Mouse (Mus musculus): ENCODE results near the gene Cox4i1. TPM values are rescaled to one million over a fixed set of nuclear protein-coding genes. Genes with fewer than 3 reads are reported as not detected.

Gene Cox4i1
- 1,000 to 10,000 TPM; 1,012 to 1,017 TPM for total RNA-seq (2021)

DNA sequence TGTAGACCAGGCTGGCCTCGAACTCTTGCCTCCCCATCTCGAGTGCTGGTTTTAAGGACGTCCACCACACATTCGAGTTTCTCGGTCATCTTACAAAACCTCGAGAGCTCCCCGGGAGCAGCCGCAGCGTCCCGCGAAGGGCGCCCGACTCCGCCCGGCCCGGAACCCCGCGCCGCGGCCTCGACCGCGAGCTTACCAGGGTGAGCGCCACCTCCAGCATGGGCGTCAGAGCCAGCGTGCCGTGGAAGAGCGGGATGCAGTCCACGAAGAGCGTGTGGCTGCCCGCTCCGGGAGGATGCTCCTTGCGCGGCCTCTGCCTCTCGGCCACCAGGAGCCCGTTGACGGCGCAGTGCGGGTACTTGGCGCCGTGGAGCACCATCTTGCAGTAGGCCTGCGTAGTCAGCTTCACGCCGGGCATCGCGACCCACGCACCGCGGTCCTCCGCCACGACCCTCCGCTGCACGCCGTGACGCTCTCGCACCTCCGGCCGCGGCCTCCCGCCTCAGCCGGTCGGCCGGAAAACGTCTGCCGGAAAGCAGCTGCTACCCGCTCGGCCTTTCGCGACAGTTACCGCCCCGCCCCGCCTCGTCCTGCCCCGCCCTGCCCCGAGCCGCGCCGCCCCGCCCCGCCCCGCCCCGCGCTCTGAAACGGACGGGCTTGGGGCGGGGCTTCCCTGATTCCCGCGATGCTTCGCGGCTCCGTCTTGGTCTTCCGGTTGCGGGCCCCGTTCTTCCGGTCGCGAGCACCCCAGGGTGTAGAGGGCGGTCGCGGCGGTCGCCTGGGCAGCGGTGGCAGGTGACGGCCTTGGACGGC, at the start of gene Cox4i1, which contains the start of gene Gm27021:
Gene Cox4i1, plus strand, starts transcription at position 662 of the 813 bp plus-strand sequence.
Gene Gm27021, minus strand, starts transcription at position 519 of the 813 bp plus-strand sequence.
- intact Hi-C loops (cut with DNase I): no loop called here
- DNase-seq (ENCODE audit: extremely low spot score in 1 of 2, low spot score in 2 of 2): peak; percentile 85 to 97

DNA sequence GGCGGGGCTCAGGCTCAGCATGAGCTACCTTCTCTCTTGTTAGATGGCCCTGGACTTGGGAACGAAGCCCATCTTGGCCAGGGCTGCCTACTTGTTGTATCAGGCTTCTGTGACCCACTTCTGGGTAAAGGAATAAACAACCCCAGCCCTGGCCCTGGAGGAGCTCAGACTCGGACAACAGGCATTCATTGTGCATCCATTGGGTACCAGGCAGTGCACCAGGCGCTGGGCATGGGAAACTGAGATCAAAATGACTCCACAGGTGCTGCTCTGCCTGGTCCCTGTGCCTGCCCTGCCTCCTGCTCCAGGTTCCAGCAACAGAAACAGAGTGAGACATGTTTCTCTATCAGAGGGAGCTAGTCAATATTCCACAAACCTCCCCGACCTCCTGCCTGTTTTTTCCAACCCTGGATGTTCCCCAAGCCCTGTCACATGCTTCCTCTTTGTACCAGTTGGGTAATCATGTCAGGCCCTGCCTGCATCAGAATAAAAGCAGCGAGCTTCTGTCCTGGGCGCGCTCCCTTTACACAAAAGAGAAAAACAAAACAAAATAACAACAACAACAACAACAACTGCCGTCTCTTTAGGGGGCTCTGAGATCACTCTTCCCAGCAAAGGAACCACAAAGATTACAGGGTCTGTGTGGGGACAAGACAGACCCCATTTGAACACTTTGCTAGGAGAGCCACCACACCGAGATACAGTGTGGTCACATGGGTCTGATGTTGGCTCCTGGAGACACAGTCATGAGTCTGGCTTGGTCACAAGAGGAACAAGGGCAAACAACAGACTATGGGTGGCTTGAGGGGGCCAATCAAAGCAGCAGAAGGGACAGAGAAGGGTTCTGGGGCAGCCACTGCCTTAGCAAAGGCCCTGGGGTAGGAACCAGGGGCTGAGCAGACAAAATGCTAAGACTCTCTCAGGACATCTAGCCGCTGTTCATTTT, 48.5 kb upstream of the Cox4i1 start:
- intact Hi-C loops (cut with DNase I): no loop called here
- DNase-seq (ENCODE audit: extremely low spot score in 1 of 2, low spot score in 2 of 2): no peak

DNA sequence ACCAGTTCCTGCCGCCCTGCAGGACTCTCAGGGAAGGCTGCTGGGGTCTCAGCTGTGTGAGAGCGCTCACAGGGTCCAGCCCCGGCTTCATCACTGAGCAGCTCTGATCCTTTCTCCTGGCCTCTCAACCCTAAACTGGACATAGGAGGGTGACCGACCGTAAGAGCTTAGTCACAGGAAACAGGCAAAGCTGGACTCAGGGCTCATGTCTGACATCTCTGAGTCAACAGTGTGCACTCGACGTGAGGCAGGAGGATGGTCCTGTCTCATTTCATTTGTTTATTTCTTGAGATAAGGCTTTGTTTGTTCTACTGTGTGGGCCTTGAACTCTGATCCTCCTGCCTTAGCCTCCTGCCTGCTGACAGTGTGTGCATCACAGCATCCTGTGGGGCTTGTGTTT, 47.6 kb upstream of the Cox4i1 start:
- intact Hi-C loops (cut with DNase I): no loop called here
- DNase-seq (ENCODE audit: extremely low spot score in 1 of 2, low spot score in 2 of 2): no peak

DNA sequence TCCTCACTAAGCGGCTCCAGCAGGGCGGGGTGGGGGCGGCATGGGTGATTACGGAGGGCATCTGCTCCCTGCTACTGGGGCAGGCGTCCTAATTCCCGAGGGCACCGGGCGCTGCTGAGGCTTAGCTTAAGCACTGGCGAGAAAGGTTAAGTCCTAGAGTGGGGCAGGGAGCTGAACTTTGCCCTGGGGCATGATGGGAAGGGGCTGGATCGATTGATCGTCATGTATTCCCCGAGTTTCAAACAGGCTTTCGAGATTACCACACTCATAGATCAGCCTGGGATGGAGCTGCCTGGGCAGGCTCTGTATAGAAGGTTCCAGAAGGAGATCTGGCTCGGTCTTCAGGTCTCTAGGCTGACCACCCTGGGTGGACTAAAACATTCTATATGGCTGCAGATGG, 45.9 kb upstream of the Cox4i1 start:
- intact Hi-C loops (cut with DNase I): no loop called here
- DNase-seq (ENCODE audit: extremely low spot score in 1 of 2, low spot score in 2 of 2): no peak

DNA sequence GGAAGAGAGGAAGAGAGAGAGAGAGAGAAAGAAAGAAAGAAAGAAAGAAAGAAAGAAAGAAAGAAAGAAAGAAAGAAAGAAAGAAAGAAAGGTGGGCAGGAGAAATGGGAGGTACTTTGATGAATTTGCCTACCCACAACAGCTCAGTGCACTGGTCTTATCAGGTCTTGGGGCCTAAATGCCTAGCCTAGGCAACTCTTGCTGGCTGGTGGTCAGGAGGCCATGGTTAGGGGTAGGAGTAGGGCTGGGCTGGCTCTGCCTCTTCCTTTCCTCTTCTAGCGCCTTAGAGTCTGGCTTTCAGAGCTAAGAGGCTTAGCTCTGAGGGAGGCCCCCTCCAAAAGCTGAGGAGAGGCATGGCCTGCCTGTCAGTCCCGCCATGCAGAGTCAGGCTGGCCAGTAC, 44.4 kb upstream of the Cox4i1 start:
- no peak for DNase-seq (ENCODE audit: extremely low spot score in 1 of 2, low spot score in 2 of 2)
- intact Hi-C loops (cut with DNase I): no loop called here

DNA sequence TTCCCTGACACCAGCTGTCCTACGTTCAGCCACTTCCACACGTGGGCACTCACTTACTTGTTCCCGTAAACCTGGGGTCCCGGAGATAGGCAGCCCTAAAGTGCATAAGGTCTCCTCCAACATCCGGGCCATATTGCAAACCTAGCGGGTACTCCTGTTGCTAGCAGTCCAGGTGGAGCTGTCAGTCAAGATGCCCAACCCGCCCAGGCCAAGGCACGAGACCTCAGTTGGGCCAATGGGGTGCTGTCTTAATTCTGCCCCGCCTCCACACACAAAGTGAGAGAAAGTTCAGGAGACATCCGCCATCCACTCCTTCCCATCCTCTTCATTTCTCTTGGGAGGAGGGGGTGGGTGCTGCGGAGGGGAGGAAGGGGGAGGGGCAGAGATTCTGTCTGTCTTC, 41.6 kb upstream of the Cox4i1 start:
- intact Hi-C loops (cut with DNase I): no loop called here
- no peak for DNase-seq (ENCODE audit: extremely low spot score in 1 of 2, low spot score in 2 of 2)

DNA sequence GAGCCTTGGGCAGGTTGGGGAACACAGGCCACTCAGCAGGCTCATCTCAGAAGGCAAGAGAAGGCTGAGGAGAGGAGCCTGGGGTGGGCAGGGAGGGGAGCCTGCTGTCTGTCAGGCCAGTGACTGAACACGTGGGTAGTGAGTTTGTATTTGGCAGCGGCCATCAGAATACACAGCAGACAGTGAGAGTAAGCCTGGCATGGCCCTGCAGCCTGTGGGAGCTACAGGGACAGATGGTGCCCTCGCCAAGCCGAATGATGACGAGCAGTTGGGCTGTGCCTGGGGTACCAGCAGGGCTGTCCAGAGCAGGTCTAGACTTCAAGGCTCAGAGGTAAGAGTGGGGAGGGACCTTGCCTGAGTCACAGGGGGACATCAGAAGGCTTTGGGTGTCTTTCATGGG, 40.7 kb upstream of the Cox4i1 start:
- intact Hi-C loops (cut with DNase I): no loop called here
- no peak for DNase-seq (ENCODE audit: extremely low spot score in 1 of 2, low spot score in 2 of 2)

DNA sequence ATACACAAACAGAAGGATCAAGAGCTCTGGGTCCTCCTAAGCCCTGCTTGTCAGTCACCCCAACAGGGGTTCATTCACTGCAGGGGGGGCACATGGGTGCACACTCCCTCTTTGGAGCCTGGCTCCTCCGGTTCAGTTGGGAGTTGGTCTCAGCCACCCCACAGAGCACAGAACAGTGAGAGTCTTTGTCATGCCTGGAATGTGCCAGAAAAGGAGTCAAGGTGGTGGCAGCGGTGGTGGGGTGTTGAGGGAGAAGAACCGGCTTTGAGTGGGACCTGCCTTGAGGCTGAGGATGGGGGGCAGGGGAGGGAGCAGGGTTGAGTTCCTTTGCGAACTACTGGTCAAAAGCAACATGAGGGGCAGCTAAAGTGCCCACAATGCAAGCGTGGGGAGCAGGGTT, 38.0 kb upstream of the Cox4i1 start:
- DNase-seq (ENCODE audit: extremely low spot score in 1 of 2, low spot score in 2 of 2): no peak
- intact Hi-C loops (cut with DNase I): no loop called here

DNA sequence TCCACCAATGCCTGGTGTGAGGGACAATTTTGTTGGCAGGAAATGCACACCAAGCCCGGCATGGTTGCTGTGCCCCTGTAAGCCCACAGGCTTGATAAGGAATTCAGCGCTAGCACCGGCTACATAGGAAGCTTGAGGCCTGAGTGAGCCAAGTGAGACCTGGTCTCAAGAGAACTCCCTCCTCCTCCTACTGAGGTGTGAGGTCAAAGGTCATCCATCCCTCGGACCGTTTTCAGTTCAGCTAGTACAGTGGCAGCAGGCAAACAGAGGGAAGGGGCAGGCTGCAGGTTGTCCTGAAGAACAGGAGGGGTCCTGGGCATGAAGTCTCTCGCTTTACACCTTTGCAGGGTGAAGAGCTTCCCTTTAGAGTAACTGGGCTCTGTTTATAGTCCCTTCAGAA, 37.2 kb upstream of the Cox4i1 start:
- intact Hi-C loops (cut with DNase I): no loop called here
- no peak for DNase-seq (ENCODE audit: extremely low spot score in 1 of 2, low spot score in 2 of 2)

DNA sequence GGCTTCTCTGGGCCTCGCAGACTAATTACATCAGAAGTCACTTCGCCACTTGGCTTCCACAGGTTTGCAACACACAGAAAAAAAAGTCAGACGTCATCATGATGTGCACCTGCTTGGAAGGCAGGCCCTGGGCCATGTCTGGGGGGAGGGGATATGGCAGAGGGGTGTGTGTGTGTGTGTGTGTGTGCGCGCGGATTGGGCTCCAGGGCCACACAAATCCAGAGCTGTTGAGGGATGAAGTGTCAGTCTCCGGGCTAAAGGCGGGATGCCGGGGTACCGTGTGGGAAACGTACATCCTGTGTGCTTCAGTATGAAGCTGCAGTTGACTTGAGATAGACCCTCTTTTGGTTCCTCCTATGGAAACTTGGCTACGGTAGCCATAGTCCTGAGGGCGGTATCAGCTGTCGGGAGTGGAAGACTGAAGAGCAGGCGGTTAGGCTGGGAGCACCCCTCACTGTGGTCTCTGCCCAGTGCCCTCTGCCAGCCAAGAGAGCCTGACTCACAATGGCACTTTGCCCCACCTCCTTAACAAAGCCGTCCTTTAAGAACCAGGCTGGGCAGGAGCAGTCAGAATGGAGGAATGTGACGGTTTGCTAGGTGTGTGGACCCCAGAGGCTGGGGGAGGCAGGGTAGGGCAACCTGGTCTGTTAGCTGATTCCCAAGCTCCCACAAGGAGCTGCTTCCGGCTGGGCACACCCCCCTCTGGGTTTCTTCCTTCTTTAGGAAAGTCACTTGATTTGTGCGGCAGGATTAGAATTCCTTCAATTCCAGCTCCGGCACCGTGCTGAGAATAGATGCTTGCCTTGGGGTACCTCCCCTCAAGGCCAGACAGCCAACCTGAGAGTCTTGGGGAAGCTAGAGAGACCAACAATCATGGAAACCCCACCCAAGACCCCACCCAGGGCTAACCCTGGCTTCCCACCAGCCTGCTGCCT, 36.3 kb upstream of the Cox4i1 start:
- no peak for DNase-seq (ENCODE audit: extremely low spot score in 1 of 2, low spot score in 2 of 2)
- intact Hi-C loops (cut with DNase I): no loop called here

DNA sequence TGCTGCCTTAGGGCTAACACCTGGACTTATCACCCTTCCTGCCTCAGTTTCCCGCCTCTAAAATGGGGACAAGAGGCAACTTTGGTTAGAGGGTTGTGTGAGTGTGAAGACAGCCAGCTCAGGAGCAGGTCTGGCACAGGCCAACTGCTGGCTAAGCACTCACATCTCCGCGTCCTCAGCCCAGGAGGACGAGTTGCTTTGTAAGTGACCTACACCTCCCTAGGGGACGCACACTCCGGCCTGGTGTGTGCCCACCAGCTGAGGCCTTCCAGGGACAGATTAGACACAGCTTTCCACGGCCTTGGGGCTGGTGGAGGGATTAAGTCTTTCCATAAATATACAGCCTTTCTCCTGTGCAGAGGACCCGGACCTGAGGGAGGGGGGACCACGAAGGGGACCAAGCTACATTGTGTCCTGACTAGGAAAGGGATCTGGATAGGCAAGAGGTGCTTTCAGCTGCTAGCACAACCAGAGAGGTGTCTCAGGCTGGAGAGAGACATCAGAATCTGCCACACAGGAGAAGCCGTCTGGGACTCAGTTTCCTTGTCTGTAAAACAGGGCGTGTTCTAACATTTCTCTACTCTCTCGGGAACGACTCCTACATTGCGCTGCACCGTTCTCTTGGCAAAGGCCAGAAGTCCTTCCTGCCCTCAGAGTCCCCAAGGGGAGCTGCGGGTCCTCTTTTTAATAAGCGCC, 34.9 kb upstream of the Cox4i1 start:
- DNase-seq (ENCODE audit: extremely low spot score in 1 of 2, low spot score in 2 of 2): no peak
- intact Hi-C loops (cut with DNase I): no loop called here

DNA sequence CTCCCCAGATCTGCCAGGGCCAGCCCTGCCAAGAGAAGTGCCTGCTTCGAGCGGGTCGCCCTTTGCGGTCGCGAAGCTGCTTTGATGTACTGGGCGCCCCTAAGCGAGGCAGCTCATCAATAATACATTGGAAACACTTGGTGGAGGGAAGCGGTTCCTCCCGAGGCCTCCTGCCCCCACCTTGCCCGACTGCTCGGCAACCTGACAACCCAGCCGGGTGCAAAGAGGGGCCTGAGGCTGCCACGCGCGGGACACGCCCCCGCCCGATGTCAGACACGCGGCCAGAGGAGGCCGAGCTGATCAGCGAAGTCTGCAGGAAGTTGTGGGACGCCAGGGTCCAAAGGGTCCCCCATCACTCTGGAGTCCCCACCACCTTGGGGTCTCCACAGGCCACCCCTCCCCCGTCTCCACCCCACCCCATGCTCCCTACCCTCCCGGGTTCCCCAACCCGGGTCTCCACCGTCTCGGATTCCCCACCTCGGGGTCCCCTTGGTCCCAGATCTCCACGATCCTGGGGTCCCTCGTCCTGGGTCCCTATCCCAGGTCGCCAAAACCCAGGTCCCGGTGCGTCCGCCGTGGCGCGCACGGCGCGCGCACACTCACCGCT, 34.3 kb upstream of the Cox4i1 start:
- intact Hi-C loops (cut with DNase I): no loop called here
- DNase-seq (ENCODE audit: extremely low spot score in 1 of 2, low spot score in 2 of 2): peak in 1 of 2 experiments; percentile 61

DNA sequence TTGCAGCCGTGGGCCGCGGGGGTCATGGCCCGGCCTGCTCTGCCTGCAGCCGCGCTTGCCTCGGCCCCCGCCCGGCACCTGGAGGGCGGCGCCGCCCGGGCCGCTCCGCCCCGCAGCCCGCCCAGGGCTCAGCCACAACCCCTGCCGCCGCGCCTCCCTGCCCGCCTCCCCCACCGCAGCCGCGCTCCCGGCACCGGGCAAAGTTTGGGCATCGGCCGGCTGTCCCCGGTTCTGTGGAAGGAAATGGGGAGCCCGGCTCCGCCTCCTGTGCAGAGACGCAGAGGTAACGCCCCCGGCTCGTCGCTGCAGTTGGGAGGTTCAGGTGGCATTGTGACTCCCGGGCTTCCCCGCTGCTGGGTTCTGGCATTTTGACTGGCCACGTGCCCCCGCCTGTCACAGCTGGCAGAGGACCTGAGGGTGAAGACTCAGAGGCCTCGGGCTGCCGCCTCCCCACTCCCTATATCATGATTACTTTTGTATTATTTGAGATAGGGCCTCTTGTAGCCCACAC, 33.6 kb upstream of the Cox4i1 start:
- intact Hi-C loops (cut with DNase I): no loop called here
- peak in 1 of 2 experiments; percentile 60 for DNase-seq (ENCODE audit: extremely low spot score in 1 of 2, low spot score in 2 of 2)

DNA sequence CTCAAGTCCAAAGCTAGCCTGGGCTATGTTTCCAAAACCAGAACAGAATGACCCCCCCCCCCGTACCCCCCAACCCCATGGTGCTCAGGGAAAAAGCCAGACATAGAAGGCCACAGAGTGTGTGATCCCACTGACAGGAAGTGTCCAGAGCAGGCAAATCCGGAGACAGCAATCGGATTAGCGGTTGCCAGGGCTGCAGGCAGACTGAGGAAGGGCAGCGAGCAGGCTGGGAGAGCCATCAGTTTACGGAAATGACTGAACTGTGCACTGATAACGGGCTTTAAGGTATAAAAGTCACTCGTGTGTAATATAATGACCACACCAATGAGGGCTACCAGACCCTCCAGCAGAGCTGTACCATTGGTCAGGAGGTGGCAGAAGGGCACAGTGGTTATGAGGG, 26.8 kb upstream of the Cox4i1 start:
- DNase-seq (ENCODE audit: extremely low spot score in 1 of 2, low spot score in 2 of 2): no peak

DNA sequence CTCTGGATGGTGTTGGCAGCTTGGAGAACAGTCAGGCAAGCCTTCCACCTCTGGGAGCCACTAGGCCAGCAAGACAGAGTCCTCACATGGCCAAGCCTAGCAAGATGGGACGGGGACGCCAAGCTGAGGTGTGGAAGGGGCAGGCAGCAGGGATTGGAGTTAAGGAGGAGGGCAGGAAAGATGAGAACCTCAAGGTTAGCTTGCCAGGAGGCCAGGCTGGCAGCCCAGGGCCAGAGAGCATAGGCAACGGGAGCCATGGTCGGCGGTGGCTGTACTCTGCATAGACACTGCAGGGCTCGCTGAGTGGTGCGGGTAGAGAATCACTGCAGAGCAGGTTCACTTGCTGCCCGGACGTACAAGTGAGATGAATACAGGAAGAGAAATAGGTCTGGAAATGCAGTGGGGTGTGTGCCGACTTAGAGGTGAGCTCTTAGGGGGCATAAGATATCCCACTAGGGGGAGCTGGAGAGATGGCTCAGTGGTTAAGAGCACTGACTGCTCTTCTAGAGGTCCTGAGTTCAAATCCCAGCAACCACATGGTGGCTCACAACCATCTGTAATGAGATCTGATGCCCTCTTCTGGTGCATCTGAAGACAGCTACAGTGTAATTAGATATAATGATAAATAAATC, 25.9 kb upstream of the Cox4i1 start:
- intact Hi-C loops (cut with DNase I): no loop called here

More for the DNA sequence above, 26.8 kb upstream of the Cox4i1 start:
- intact Hi-C loops (cut with DNase I): no loop called here

DNA sequence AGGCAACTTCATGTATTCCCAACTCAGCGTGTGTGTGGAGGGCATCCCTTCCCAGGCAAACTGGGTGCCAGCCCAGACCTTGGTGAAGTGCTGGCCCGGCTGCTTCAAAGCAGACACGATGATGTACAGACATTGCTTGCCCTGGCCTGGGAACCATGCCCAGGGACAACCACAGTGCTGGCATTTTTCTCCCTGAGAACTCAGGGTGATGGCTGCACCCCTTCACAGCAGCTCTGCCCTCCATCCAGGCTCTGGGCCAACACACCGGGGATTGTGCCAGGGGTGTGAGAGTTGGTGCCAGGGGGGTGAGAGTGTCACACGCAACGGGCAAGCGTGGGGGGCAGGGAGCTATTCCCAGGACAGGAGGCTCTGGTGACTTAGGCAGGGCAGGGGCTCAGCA, 23.4 kb upstream of the Cox4i1 start:
- intact Hi-C loops (cut with DNase I): no loop called here
- DNase-seq (ENCODE audit: extremely low spot score in 1 of 2, low spot score in 2 of 2): peak; percentile 79 to 84

More for the DNA sequence above, 25.9 kb upstream of the Cox4i1 start:
- DNase-seq (ENCODE audit: extremely low spot score in 1 of 2, low spot score in 2 of 2): no peak

DNA sequence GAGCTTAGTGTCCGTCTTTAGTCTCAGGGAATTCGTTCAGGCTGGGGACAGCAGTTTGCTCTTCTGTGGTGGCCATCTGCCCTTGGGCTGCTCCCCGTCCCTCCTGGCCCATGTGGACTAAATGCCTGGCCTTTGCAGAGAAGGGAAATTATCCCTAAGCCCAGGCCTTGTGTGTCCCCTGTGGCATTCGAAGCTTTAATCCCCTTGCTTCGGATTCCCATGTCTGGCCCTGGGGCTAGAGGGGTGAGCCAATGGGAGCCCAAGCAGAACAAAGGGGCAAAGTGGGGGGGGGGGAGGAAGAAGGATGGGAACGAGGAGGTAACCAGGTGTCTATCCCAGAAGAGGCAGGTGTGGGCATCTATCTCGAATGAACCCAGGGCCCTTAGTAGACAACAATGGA, 20.5 kb upstream of the Cox4i1 start, which contains the start of gene 1190005I06Rik:
Gene 1190005I06Rik, minus strand, starts transcription at position 101 of the 400 bp plus-strand sequence.
- intact Hi-C loops (cut with DNase I): no loop called here
- no peak for DNase-seq (ENCODE audit: extremely low spot score in 1 of 2, low spot score in 2 of 2)
